Mouse (Mus musculus): ENCODE data around the gene Ing3.

The Ing3 gene

DNA sequence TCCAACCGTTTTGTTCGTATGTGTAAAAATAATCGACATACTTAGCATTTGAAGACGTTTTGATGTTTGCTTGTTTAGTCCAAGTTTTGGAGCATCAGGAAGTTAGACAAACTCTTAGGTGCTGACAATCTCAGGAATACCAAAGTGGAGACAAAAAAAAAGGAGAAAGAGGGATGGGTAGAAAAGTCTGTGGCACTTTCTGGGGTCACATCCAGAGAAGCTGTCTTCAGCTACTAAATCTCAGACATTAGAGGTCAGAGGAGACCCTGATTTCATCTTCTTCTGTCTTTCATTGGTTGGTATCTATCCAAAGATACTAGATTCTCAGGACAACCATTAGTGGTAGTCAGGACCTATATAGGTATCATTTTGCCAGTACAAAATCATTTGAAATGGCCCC is 41.8 kb downstream of the Ing3 start:
- DNase-seq (ENCODE audit: low spot score) = no peak

DNA sequence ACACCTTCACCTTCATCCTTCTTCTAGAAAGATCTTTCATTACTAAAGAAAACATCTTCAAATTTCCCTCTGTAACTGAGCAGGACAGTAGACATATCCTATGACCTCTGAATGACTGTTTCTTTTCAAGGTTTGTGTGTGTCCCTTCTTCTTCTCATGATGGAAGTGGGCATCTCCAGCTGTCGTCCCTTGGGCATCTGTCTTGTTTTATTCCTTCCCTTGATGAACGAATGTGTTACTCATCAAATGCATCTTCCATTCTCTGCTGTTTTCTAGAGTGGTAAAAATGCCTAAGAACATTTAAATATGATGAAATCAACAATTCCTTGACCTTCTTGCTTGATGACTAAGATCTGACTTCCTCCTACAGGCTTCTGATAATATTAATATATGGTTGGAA is 43.7 kb downstream of the Ing3 start:
- DNase-seq (ENCODE audit: low spot score) = no peak

DNA sequence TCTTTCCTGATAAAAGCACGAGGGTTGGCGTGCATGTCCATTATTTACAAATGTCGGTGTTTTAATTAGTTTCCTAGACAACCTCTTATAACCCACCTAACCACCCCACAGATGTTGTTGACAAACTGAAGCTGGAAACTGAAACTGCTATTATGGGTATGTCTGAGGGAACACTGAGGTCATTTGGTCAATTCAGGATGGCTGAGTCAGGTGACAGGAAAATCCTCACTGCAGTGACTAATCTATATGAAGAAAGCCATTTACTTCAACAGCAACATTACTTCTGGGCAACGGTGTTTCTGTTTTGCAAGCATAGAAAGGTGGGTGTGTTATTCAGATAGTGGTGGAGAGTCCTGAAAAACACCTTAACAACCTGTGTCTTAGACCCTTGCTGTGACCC is 48.8 kb downstream of the Ing3 start:
- DNase-seq (ENCODE audit: low spot score) = no peak

DNA sequence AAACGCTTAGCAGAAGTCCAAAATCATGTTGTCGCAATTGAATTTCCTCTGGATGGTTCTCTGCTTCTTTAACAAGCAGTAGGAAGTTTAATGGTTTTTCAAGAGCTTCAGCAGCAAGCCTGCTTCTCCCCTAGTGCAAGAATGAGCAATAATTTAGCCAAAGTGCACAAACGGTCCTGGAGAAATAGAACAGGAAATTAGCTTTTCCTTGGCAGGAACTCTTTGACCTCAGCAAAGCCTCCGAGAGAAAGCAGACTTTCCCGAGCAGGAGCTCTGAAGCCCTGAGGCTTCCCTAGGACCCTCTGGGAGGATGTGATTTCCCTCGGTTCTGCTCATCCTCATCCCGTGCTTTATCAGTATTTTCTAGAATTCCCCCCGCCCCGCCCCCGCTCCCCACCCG is 49.7 kb downstream of the Ing3 start:
- no peak for DNase-seq (ENCODE audit: low spot score)

DNA sequence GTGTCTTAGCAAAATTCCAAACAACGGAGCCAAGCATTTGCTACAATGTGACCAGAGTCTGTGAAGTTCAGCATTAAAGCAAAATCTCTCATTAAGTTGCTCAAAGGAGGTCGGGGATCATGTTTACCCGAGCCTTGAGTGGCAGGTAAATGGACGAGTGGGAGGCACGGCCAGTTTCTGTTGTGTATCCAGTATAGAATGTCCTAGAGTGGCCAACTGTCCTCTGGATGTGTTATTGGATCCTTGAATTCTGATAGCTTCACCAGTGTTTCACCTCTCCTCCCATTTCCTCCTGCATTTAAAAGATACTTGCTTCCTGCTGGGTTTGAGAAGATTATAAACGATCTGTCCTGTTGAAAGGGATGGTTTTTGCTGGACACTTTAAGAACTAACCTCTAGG is 50.7 kb downstream of the Ing3 start:
- no peak for DNase-seq (ENCODE audit: low spot score)

DNA sequence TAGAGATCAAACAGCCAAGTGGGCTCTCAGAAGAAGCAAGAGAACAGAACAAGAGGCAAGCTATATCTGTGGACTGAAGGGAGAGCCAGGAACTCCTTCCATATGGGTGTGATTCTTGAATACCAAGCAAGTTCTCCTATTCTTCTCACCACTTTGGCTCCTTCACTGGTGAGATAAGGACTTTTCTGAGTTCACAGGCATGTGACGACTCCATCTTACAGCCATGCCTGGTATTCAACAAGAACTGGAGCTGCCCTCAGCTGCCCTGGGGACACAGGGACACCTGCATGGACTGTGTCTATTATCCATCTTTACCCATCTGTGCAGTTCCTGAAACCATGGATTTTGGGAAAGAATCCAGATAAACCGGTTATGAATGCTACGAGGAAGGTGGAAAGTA is 51.5 kb downstream of the Ing3 start:
- no peak for DNase-seq (ENCODE audit: low spot score)

DNA sequence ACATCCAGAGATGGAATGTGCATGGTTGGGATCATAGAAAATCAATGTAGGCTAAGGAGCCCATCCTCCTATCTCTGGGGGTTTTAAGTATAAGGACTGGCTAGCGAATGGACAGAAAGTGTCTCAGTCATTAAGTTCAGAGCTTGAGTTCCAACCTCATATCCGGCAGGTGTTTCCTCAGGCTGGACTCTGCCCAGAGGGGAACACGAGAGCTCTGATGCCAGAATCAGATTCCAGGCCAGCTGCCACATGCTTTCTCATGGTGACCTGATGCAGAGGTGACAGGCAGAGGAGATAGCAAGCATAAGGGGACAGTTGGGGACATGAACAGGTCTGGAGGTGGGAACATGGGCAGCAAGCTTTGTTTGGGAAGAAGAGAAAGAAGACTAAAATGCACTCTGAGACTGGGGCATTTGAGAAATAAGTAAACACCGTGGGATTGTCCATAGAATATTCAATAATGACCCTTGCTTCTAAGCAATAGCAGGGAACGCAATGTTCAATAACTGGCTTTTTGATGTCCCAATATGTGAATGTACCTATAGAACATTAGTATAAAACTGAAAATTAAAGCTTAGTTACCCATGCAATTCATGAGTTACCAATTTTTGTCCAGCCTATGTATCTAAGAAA is 52.0 kb downstream of the Ing3 start:
- no peak for DNase-seq (ENCODE audit: low spot score)

DNA sequence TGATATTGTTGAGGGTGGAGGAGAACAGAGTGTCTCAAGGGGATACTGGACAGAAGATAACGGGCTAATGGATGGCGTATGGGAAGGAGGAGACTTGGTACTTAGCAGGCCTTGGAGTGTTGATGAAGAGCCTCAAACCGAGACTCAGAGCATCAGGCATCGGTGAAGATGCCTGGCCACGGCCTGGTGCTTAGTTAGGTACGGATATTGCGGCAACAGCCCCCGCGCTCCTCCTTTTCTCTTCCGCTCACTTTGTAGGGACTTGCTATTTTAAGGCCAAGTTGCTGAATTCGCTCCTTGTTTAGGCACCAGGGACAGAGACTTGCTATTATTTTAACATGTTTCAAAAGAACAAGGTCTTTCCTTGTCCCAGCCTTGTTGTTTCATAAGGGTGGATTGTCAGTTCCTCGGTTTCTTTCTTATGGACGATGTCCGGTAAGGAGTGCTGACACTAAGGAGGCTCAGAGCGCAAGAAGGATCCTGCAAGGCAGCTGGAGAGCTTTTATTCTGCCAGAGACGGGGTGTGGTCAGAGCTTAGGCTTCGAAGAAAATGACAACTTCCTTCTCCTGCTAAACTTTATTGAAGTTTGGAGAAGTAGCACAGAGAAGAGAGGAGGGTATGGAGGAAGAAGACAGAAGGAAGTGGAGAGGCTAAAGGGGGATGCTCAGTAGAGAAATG is 53.3 kb downstream of the Ing3 start:
- no peak for DNase-seq (ENCODE audit: low spot score)

DNA sequence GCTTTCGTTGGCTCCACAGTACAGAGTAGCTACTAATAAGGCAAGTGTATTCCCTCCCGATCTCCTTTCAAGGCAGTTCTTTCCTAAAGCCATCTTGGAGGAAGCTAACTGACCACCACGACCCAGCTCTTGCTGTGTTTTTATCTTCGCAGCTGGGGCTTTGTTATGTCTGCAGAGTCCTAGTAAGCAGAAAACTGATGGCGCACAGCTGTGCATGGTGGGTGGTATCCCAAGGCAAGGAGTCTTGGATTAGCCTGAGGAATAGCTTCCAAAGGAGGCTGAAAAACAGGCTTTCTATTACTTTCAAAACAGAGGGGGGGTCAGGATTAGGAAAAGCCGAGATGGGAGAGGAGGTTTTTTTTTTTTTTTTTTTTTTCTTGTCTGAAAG is 53.8 kb downstream of the Ing3 start:
- DNase-seq (ENCODE audit: low spot score) = no peak

DNA sequence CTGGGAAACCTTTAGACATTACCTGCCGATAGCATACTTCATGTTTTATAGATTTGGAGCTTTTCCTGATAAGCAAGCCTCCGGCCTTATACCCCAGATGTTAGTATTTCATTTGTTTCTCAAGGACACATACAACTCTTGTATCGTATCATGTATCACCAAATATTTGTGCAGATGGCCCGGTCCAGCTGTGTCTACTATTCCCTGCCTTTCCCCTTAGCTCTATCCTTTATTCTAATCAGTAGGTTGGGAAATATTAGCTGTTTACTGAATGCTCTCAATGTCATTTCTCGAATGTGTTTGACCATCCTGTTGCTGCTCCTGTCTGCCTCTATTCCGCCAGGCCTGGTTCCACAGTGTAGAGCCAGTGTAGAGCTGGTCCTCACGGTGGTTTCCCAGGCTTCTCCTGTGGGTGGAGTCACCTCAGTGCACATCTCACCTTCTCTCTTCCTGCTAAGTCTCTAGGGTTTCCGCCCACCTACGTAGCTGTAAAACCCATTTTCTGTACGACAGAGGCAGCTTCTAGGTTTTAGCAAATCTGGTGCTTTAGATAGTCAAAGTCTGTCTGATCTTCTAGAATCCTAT is 54.7 kb downstream of the Ing3 start:
- DNase-seq (ENCODE audit: low spot score) = no peak

DNA sequence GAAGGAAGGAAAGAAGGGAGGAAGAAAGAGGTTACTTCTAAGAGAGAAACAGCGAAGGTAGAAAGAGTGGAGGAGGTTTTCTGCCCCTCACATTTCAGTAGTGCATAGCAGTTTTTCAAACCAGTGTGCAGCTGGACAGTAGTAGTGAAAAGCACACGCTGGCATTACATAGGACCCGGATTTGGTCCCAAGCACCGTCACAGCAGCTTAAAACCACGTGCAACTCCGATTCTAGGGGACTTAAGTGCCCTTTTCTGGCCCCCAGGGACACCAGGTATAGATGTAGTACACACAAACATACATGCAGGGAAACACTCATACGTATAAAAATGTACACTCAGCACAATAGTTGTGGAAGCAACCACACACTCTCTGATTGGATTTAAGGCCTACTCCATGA is 59.0 kb downstream of the Ing3 start:
- DNase-seq (ENCODE audit: low spot score) = no peak

DNA sequence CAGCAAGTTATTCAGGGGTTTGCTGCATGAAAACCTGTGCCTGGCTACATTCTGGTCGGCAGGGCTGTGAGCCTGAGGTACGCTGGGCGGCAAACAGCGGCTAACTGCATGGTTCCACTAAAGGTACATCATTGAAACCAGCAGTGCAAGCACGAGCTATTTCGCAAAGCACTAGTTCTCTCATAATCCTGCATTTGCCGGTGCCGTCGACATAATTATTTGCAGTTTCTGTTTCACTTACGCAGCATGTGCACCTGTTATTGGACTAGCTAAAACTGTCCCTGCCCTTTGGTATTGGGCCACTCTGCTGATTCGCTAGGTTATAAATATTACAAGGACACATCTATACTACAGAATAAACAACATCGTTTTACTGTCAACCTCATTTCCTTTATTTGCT is 60.9 kb downstream of the Ing3 start:
- DNase-seq (ENCODE audit: low spot score) = no peak

DNA sequence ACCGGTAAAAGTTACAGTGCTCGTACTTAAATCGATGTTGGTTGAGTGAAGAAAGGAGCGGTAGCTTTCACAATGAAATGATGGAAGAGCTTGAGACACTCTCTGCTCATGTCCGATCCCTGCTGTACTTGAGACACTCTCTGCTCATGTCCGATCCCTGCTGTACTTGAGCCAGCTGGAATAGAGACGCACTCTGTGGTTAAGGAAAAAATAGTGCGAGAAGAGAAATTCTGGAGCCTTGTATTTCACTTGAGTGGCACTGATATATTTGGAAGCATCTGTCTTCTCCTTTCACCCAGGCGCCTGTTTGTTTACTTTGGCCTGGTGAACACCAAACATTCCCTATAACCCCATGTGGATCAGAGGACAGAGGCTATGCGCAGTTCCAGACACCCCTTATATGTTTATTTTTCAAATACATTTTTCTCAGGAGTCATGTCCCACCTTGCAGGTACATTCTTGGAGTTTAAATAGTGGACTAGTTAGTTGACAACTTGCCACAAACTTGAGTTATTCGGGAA is 61.5 kb downstream of the Ing3 start:
- DNase-seq (ENCODE audit: low spot score) = no peak

DNA sequence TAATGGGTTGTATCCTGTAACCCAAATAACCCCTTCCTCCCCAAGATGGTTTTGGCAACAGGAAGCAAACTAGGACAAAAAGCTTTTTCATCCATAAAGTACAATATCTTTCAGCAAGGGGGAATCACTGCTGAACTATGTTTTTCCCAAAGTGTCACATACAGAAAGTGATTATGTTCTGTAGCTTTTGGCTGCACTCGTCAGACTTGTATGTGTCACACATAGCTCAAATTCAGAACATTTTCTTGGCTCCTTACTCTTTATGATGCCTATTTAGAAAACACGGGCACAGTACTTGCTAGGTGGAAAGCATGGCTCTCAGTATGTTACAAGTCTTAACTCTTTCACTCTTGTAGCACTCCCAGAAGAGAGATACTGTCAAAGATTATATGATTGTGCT is 62.2 kb downstream of the Ing3 start:
- no peak for DNase-seq (ENCODE audit: low spot score)

DNA sequence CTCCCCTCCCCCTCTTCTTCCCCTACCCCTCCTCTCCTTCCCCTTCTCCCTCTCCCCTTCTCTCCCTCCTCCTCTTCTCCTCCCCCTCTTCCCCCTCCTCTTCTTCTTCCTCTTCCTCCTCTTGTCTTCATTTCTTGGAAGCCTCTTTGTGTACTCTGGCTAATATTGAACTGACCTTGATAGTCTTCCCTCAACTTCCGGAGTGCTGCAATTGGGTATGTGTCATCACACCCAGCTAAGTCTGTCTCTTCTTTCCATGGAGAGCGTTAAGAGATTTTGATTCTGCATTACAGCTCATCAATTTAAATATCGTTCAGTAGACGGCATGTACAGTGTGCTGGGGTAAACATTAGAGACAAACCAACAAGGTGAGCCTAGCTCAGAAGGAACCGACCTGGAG is 62.7 kb downstream of the Ing3 start:
- DNase-seq (ENCODE audit: low spot score) = no peak

DNA sequence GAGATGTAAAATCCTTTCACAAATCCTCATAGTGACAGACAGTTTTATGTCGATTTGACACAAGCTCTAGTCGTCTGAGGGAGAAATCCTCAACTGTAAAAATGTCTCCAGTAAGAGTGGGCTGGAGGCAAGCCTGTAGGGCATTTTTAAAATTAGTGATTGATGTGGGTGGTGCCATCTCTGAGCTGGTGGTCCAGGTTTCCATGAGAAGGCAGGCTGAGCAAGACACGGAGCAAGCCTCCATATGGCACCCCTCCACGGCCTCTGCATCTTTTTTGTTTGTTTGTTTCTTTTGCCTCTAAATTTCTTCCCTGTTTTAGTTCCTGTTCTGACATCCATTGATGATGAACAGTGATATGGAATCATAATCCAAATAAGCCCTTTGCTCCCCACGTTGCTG is 63.1 kb downstream of the Ing3 start:
- no peak for DNase-seq (ENCODE audit: low spot score)

DNA sequence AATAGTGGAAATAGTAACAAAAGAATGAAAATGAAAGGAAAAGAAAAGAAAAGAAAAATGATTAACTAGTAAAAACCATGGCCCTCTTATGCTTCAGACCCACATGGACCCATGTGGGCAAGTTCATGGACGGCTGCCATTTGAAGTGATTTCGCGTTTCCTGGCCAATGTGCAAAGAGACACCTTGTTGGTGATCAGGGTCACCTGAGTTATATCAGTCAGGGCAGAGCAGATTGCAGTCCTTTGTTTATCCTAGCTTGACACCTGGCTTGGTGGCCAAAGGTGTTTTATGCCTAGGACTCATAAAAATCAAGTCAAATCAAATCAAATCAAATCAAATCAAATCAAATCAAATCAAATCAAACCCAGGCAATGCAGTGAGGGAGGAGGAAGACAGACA is 64.0 kb downstream of the Ing3 start:
- no peak for DNase-seq (ENCODE audit: low spot score)

DNA sequence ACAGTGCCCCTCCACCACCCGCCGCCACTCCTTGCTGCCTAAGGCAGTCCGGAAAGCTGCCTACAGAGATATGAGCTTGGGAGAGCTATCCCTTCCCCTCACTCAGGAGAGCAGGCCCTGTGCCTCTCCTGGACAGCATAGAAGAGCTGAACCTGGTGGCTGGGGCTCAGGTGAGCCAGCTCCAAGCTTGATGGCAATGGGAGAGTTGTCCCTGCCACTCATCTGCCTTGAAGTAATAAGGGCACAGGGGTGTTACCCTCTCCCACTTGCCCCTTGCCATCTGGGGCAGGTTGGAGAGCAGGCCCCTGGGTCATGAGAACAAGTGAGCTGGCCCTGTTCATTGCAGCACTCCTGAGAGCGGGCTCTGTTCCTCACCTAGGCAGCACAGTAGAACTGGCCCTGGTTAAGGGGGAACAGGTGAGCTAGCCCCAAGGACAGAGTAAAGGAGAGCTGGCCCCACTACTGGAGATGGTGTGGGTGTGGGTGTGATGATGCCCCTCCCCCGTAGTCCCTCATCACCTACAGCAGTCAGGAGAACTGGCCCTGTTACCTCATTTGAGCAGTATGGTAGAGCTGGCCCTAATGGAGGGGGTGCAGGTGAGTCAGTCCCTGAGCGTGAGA is 65.0 kb downstream of the Ing3 start:
- no peak for DNase-seq (ENCODE audit: low spot score)

DNA sequence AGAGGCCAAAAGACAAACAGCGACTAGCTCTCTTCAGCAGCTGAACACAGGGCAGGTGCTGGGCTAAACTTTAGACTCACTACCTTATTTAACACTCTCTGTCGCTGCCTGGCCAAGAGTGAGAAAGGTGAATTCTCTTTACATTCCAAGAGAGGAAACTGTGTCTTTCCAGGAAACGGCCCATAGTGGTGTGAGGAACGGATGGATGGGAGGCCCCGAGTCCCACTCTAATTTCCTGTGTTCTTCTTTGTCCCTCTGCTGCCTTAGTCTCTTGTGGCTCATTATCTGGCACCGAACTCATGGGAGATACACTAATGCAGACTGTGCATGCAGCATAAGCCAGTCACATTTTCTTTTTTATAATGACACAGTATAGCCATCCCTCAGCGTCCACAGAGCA is 68.3 kb downstream of the Ing3 start:
- no peak for DNase-seq (ENCODE audit: low spot score)

DNA sequence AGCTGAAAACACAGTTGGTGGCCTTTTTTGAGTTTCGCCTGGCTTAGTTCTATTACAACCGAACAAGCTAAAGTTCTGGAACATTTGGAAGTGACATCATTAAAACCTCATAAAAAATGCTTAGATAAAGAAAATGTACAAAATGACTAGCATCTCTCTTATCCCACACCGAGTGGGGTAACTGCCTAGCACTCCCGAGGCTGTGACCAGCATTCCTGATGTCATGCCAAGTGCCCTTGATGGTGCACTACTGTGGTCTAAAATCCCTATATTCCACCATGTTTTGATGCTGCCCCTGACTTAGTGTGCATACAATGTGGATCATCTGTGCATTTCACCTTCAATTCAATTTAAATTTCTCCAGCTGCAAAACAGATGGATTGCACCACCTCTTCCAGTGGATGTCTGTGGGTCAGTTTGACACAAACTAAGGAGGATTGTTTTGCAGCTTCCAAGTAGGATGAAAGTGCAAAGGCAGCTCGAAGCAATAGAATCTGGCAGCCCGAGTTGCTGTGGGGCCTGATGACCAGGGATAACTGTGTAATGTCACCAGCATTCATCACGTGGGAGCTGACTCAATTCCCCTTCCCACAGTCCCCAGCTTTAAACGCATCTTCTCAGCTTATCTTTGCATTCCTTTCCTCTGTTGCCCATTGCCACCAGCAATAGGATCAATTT is 69.5 kb downstream of the Ing3 start:
- DNase-seq (ENCODE audit: low spot score) = no peak

DNA sequence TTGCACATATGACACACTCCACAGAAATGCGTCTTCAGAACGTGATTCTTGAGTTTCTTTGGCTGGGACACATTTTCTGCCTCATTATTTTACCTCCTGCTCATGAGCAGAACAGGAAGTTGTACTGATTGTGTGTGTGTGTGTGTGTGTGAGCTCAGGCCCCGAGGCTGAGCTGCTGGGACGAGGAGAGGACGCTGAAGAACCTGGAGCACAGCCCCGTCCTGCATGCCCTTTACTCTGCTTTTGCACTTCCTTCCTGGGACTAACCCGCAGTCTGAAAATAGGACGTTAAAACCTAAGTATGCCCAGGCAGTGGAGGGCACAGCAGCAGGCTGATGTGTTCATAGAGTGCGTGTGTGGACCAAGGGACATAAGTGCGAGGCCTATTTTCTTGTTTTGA is 70.3 kb downstream of the Ing3 start:
- no peak for DNase-seq (ENCODE audit: low spot score)

DNA sequence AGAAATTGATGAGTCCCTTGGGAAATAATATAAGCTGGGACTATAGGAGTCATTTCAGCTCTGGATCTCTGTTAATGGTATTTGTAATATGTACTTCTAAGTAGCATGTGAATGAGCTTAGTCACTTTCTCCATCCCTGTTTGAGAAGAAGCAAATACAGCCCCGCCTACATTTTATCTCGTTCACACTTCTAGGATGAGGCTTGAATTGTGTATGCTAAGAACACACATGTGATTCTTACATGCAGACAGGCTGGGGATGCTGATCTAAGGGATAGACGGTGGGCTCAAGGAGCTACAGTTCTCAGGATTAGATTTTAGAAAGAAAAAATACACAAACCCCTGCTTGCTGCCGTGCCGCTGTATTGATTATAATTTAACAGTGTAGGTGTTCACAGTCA is 71.3 kb downstream of the Ing3 start:
- DNase-seq (ENCODE audit: low spot score) = no peak

DNA sequence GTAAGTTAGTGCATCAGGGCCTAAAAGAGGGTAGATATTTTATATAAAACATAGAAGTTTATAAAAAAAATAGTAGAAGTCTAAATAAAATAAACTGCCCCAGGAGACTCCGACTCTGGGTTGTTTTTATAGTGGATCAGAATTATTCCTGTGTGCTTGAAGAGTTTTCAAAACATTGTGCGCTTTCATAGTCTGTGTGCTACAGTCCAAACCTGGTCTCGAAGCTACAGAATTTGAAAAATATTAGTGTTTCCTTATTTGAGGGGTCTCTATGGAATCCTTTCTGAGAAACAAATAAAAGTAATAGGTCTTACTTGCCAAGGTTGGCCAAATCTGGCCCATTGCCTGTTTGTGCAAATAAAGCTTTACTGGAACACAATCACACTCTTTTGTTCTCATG is 71.9 kb downstream of the Ing3 start:
- DNase-seq (ENCODE audit: low spot score) = no peak
